Mouse (Mus musculus): ENCODE measurements around the gene Plek2. TPM values are rescaled to one million over a fixed set of nuclear protein-coding genes. Genes with fewer than 3 reads are reported as not detected.

The Plek2 gene
- total RNA-seq, 2 experiments from 2014 or later: 0.45 to 0.64 TPM

- intact Hi-C loops (cut with DNase I): no loop called here
These were observed 8.8 kb upstream of the Plek2 start for GRCm38 (mm10) chr12:78915561-78915960.

GRCm38 (mm10) chr12:78914458-78914857 lies 7.7 kb upstream of the Plek2 start:
- DNase-seq (ENCODE audit: extremely low spot score in 1 of 2, low spot score in 2 of 2): no peak
- intact Hi-C loops (cut with DNase I): no loop called here

More at GRCm38 (mm10) chr12:78915561-78915960, 8.8 kb upstream of the Plek2 start:
- DNase-seq (ENCODE audit: extremely low spot score in 1 of 2, low spot score in 2 of 2): no peak

- peak in 1 of 2 experiments; percentile 25 for DNase-seq (ENCODE audit: extremely low spot score in 1 of 2, low spot score in 2 of 2)
- intact Hi-C loops (cut with DNase I): no loop called here
These were observed 5.1 kb upstream of the Plek2 start for GRCm38 (mm10) chr12:78911707-78912417.

GRCm38 (mm10) chr12:78910684-78911461 lies 4.1 kb upstream of the Plek2 start:
- intact Hi-C loops (cut with DNase I): no loop called here
- DNase-seq (ENCODE audit: extremely low spot score in 1 of 2, low spot score in 2 of 2): no peak

GRCm38 (mm10) chr12:78908081-78908605 lies 1.4 kb upstream of the Plek2 start:
- intact Hi-C loops (cut with DNase I): no loop called here
- DNase-seq (ENCODE audit: extremely low spot score in 1 of 2, low spot score in 2 of 2): no peak

- DNase-seq (ENCODE audit: extremely low spot score in 1 of 2, low spot score in 2 of 2): no peak
- intact Hi-C loops (cut with DNase I): no loop called here
These were observed 2.3 kb downstream of the Plek2 start for GRCm38 (mm10) chr12:78904499-78904898.

- no peak for DNase-seq (ENCODE audit: extremely low spot score in 1 of 2, low spot score in 2 of 2)
- intact Hi-C loops (cut with DNase I): no loop called here
These were observed 3.5 kb downstream of the Plek2 start for GRCm38 (mm10) chr12:78903313-78903712.

GRCm38 (mm10) chr12:78901467-78901866 lies 5.3 kb downstream of the Plek2 start:
- intact Hi-C loops (cut with DNase I): no loop called here
- no peak for DNase-seq (ENCODE audit: extremely low spot score in 1 of 2, low spot score in 2 of 2)

- no peak for DNase-seq (ENCODE audit: extremely low spot score in 1 of 2, low spot score in 2 of 2)
- intact Hi-C loops (cut with DNase I): no loop called here
These were observed 8.9 kb downstream of the Plek2 start for GRCm38 (mm10) chr12:78897861-78898260.

GRCm38 (mm10) chr12:78891149-78891548 lies 15.6 kb downstream of the Plek2 start:
- intact Hi-C loops (cut with DNase I): no loop called here
- no peak for DNase-seq (ENCODE audit: extremely low spot score in 1 of 2, low spot score in 2 of 2)

- no peak for DNase-seq (ENCODE audit: extremely low spot score in 1 of 2, low spot score in 2 of 2)
- intact Hi-C loops (cut with DNase I): no loop called here
These were observed 16.7 kb downstream of the Plek2 start for GRCm38 (mm10) chr12:78890062-78890461.

- no peak for DNase-seq (ENCODE audit: extremely low spot score in 1 of 2, low spot score in 2 of 2)
- intact Hi-C loops (cut with DNase I): no loop called here
These were observed 32.2 kb downstream of the Plek2 start for GRCm38 (mm10) chr12:78874581-78874980.

GRCm38 (mm10) chr12:78868115-78868514 lies 38.6 kb downstream of the Plek2 start:
- intact Hi-C loops (cut with DNase I): no loop called here
- no peak for DNase-seq (ENCODE audit: extremely low spot score in 1 of 2, low spot score in 2 of 2)

- intact Hi-C loops (cut with DNase I): no loop called here
- DNase-seq (ENCODE audit: extremely low spot score in 1 of 2, low spot score in 2 of 2): peak in 1 of 2 experiments; percentile 23
These were observed 41.3 kb downstream of the Plek2 start for GRCm38 (mm10) chr12:78865434-78865833.

- intact Hi-C loops (cut with DNase I): no loop called here
- no peak for DNase-seq (ENCODE audit: extremely low spot score in 1 of 2, low spot score in 2 of 2)
These were observed 44.5 kb downstream of the Plek2 start for GRCm38 (mm10) chr12:78862254-78862730.

GRCm38 (mm10) chr12:78861496-78862253 lies 45.1 kb downstream of the Plek2 start, which contains the start of the genes Atp6v1d and Eif2s1:
Gene Atp6v1d (minus strand): TSS chr12:78861638.
Gene Eif2s1 (plus strand): TSS chr12:78861819.
- intact Hi-C loops (cut with DNase I): no loop called here
- DNase-seq (ENCODE audit: extremely low spot score in 1 of 2, low spot score in 2 of 2): peak; percentile 99

- intact Hi-C loops (cut with DNase I): no loop called here
- peak in 1 of 2 experiments; percentile 38 for DNase-seq (ENCODE audit: extremely low spot score in 1 of 2, low spot score in 2 of 2)
These were observed 45.8 kb downstream of the Plek2 start for GRCm38 (mm10) chr12:78860921-78861495.

GRCm38 (mm10) chr12:78848246-78848645 lies 58.5 kb downstream of the Plek2 start:
- no peak for DNase-seq (ENCODE audit: extremely low spot score in 1 of 2, low spot score in 2 of 2)
- intact Hi-C loops (cut with DNase I): no loop called here

GRCm38 (mm10) chr12:78842429-78842828 lies 64.3 kb downstream of the Plek2 start:
- intact Hi-C loops (cut with DNase I): no loop called here
- no peak for DNase-seq (ENCODE audit: extremely low spot score in 1 of 2, low spot score in 2 of 2)

Data from left cerebral cortex, postnatal 10 days (tissue).